Comparison of ENCODE assay signal across 21 mouse cellular contexts in the genomic region with DNA sequence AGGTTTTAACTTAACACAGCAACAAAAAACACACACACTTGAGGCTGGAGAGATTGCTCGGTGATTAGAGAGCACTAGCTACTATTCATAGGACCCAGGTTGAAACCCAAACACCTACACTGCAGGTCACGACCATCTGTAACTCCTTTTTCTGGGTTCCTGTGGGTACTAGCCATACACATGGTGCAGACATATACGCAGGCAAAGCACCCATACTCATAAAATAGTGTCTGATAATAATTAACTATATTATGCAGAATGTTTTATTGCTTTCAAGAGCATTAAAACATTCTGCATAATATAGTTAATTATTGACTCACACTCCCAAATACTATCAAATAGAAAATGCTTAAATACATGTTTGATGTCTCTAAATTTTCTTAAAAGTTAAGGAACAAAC.
"Had no signal": no experiment of that assay in that cellular context is flagged by ENCODE, and none has a peak within 500 bp of the region (broad histone marks: within the 10 kb centered on the region; RNA-seq: fewer than 3 reads in every experiment).

No protein-coding gene starts in this region.

- H3K4me3 ChIP-seq: layer of hippocampus, adult 2 months; left cerebral cortex, adult 2 months; liver, embryonic 12.5 days; liver, embryonic 15.5 days; lung, embryonic 15.5 days; megakaryocyte, embryonic 14.5 days; midbrain, embryonic 10.5 days; midbrain, embryonic 13.5 days; myocyte; neural tube, embryonic 13.5 days; stomach, embryonic 15.5 days had no signal

- H3K36me3 ChIP-seq: stomach, embryonic 15.5 days had no signal

- H3K9me3 ChIP-seq: liver, embryonic 12.5 days; liver, embryonic 15.5 days; lung, embryonic 15.5 days; megakaryocyte, embryonic 14.5 days; midbrain, embryonic 10.5 days; midbrain, embryonic 13.5 days; neural tube, embryonic 13.5 days; stomach, embryonic 15.5 days had no signal

- H3K27ac ChIP-seq: layer of hippocampus, adult 2 months; left cerebral cortex, adult 2 months; liver, embryonic 12.5 days; liver, embryonic 15.5 days; lung, embryonic 15.5 days; midbrain, embryonic 10.5 days; midbrain, embryonic 13.5 days; neural tube, embryonic 13.5 days; stomach, embryonic 15.5 days had no signal

- H3K9ac ChIP-seq: liver, embryonic 12.5 days; liver, embryonic 15.5 days; lung, embryonic 15.5 days; midbrain, embryonic 13.5 days; neural tube, embryonic 13.5 days; stomach, embryonic 15.5 days had no signal

- ATAC-seq: liver, embryonic 12.5 days; midbrain, embryonic 13.5 days; midbrain, embryonic 16.5 days had no signal

- H3K4me2 ChIP-seq: liver, embryonic 12.5 days; liver, embryonic 15.5 days; lung, embryonic 15.5 days; midbrain, embryonic 13.5 days; neural tube, embryonic 13.5 days; stomach, embryonic 15.5 days had no signal

- DNase-seq: kidney, adult 11 months; layer of hippocampus, adult 9-11 months; lung, adult 18-20 months; lung, postnatal 10 days; lung, postnatal 36 days; retina, postnatal 1 day; right cerebral cortex, postnatal 25 days; spleen, adult 18-20 months; thymus, postnatal 25 days had no signal

- H3K27me3 ChIP-seq: liver, embryonic 12.5 days; liver, embryonic 15.5 days; lung, embryonic 15.5 days; megakaryocyte, embryonic 14.5 days; midbrain, embryonic 13.5 days; neural tube, embryonic 13.5 days; stomach, embryonic 15.5 days had no signal
